Mouse (Mus musculus) bone marrow, adult 2 months (tissue): ENCODE measurements around the gene Phldb3. TPM values are rescaled to one million over a fixed set of nuclear protein-coding genes. Genes with fewer than 3 reads are reported as not detected.
A peak's percentile ranks its signal among the peaks of the same experiment; 100 is the strongest.

Experiments used
- H3K27ac ChIP-seq: fragments of 200-500 bp; 2 replicates; pipeline ENCODE4 v1.5.1; 2012; ENCODE audit warnings: low read depth, mild to moderate bottlenecking, control low read depth, inconsistent platforms, low read length; ENCODE audit not compliant: control insufficient read depth, poor library complexity, insufficient read depth
- H3K4me1 ChIP-seq: fragments of 200-500 bp; 2 replicates; pipeline ENCODE4 v1.6.1; 2011; ENCODE audit warnings: low read length; ENCODE audit not compliant: control insufficient read depth, insufficient read depth
- H3K4me3 ChIP-seq: fragments of 200-500 bp; replicated peaks from 2 replicates; pipeline ENCODE3; 2011; ENCODE audit warnings: mild to moderate bottlenecking, low read depth, low read length, control low read depth; ENCODE audit not compliant: control insufficient read depth
- CTCF ChIP-seq: fragments of 200-500 bp; IDR thresholded peaks from 2 replicates; pipeline ENCODE4 v1.5.1; 2011; ENCODE audit warnings: low read length, control low read depth; ENCODE audit not compliant: control insufficient read depth, insufficient read depth
- POLR2A ChIP-seq: fragments of 200-500 bp; IDR thresholded peaks from 2 replicates; pipeline ENCODE4 v1.6.1; 2011; ENCODE audit warnings: low read depth, mild to moderate bottlenecking, control low read depth, low read length, borderline replicate concordance; ENCODE audit not compliant: control insufficient read depth
- WGBS: fragments of 180-500 bp; shearing (Covaris S2); methylation state at CpG from one replicate; pipeline ENCODE4 v1.1.7; 2018; 5-methylcytosine and 5-hydroxymethylcytosine counted together
- polyA plus RNA-seq: library from polyadenylated mRNA; stranded (reverse); fragments of >200 nt; gene quantifications from 2 replicates; pipeline ENCODE4 v1.2.4, GENCODE M21; 2011; ENCODE audit warnings: low replicate concordance; ENCODE audit not compliant: missing spikeins, insufficient read depth, insufficient read length

The Phldb3 gene
- polyA plus RNA-seq, 1 experiment = 8.2 TPM

DNA sequence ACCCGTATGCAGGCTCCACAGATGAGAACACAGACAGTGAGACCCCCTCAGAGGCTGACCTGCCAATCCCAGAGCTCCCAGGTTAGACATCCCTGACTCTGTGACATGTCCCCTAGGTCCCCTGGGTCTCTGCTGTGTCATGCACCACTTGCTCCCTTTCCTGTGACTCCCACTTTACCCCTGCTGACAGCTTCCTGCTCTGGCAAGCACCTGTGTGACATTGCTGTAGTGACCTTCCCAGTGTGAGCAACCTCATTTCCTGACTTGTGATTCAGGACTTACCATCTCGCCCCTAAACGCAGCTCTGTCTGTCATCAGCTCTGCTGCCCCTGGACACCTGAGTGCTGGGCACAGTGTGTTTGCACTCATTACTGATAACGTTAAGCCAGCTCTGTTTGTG lies 39.5 kb upstream of the Phldb3 start:
- Histone ChIP-seq H3K27ac (no peak overlapping the region), H3K4me3 (no peak overlapping the region)

DNA sequence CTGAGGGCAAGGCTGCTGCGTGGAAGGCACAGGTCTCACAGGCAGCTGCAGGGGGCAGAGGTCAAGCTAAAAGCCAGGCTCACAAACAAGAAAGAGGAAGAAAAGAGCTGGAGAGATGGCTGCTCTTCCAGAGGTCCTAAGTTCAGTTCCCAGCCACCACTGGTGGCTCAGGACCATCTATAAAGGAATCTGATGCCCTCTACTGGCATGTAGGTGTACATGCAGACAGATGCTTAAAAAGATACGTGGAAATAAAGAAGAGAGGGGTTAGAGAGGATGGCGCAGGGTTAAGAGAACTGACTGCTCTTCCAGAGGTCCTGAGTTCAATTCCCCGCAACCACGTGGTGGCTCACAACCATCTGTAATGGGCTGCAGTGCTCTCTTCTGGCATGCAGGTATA lies 38.1 kb upstream of the Phldb3 start:
- WGBS = 71% methylated on average over 5 of the region's 5 CpGs
- Histone ChIP-seq H3K27ac (no peak overlapping the region), H3K4me3 (no peak overlapping the region), H3K4me1 (no peaks in the 10 kb centered on the region)
- no peak for TF ChIP-seq CTCF
- TF ChIP-seq POLR2A = no peak

More for the DNA sequence above, 39.5 kb upstream of the Phldb3 start:
- 71% methylated on average over 4 of the region's 4 CpGs for WGBS
- TF ChIP-seq POLR2A = no peak
- TF ChIP-seq CTCF = no peak
- H3K4me1 ChIP-seq = no peaks in the 10 kb centered on the region

DNA sequence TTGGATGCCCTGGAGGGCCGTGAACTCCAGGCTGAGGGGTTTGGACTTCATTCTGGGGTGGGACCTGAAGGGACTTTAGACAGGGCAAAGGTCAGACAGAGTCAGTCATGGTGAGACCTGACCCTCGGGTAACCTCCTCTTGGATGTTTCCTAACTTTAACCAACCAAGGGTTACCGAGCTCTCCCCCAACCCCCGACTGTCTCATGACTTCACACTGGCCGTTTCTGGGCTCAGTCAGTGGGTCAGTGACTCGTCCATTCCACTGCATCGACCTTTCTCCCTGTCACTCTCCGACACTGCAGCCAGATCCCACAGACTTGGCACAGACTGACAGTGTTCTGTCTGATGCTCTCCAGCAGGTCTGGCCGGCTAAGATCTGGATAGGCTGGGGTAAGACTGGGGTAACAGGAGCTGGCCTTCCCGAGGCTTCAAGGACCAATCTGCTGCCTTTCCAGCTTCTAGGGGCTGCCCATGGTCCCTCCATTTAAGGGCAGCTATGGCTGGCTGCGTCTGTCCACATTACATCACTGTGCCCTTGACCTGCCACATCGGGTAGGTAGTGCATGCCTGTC lies 36.3 kb upstream of the Phldb3 start:
- no peaks in the 10 kb centered on the region for H3K4me1 ChIP-seq
- no peak overlapping the region for H3K4me3 ChIP-seq
- TF ChIP-seq POLR2A (no peak), CTCF (no peak)
- WGBS = 78% methylated on average over 12 of the region's 12 CpGs
- H3K27ac ChIP-seq = no peak overlapping the region

DNA sequence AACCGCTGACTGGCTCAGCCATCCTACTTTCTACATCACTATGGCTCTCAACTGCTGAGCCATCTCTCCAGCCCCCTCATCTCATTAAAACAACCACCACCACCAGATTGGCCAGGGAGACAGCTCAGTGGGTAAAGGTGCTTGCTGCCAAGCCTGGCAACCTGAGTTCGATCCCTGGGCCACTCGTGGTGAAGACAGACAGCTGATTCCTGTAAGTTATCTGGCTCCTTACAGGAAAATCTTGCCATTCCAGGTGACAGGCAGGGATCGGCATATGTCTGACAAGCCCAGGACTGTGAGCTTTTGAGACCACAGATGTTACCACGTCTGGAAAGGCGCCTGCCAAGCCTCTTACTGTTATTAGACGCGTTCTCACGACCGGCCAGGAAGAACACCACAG lies 32.8 kb upstream of the Phldb3 start:
- TF ChIP-seq CTCF = no peak
- WGBS = 89% methylated on average over 10 of the region's 10 CpGs
- H3K27ac ChIP-seq = no peak overlapping the region

DNA sequence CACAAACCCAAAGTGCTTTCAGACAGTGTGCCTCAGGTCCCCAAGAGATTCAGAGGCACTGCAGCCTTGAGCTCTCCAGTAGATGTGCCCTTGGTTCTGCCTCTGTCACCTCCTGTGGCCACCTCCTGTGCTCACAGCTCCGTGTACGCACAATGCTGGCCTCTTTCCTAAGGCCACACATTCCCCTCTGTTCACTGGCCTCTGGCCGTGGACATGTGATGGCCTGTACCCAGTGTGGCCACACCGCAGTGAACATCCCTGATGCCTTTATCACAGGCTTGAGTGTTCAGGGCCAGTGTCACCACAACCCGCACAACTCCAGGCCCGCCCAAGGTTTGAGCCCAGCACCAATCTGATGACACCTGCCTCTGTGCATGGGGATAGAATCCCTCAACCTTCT lies 25.7 kb upstream of the Phldb3 start:
- H3K4me1 ChIP-seq = no peaks in the 10 kb centered on the region; the same call in 1 of the 2 replicates
- 91% methylated on average over 6 of the region's 6 CpGs for WGBS
- TF ChIP-seq CTCF (no peak), POLR2A (no peak)

More for the DNA sequence above, 32.8 kb upstream of the Phldb3 start:
- no peak overlapping the region for H3K4me3 ChIP-seq
- H3K4me1 ChIP-seq = no peaks in the 10 kb centered on the region

DNA sequence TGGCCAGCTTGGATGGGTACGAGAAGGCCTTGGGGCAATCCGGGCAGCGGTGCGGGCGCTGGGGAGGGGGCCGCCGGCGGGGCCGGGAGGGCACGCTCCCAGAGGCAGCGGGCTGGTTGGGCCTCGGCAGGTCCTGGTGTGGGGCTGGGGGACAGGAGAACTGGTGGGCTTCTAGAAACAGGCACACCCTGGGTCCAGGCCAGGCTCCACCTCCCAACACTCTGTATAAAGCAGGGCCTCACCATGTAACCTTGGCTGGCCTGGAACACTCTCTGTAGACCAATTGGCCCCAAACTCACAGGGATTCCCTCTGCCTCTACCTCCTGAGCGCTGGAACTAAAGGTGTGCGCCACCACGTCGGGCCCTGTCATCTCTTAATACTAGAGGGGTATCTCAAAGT lies 24.6 kb upstream of the Phldb3 start:
- H3K27ac ChIP-seq = no peak overlapping the region
- TF ChIP-seq POLR2A (no peak), CTCF (no peak)
- no peak overlapping the region for H3K4me3 ChIP-seq
- no peaks in the 10 kb centered on the region; the same call in 1 of the 2 replicates for H3K4me1 ChIP-seq
- 83% methylated on average over 16 of the region's 16 CpGs for WGBS

More for the DNA sequence above, 25.7 kb upstream of the Phldb3 start:
- no peak overlapping the region for H3K4me3 ChIP-seq
- H3K27ac ChIP-seq = no peak overlapping the region

DNA sequence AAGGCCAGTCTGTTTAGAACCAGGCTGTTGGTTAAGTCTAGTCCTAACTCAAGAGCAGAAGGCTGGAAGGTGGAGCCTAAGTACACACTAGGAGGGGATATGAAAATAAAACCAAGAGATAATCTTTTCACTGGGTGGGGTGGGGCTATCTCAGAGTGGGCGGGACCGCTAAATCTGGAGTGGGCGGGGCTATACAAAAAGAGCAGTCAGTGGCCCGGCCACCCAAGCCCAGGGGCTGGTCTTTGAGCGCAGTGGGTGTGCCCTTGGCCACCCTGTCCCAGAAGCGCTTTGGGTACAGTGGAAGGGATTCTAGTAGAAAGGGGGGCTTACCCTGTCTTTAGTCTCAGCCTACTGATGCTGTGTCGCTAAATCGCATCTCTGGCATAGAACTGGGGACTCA lies 23.7 kb upstream of the Phldb3 start:
- Histone ChIP-seq H3K4me1 (no peaks in the 10 kb centered on the region; the same call in none of the 2 replicates), H3K4me3 (no peak overlapping the region), H3K27ac (no peak overlapping the region)
- 32% methylated on average over 8 of the region's 8 CpGs for WGBS
- no peak for TF ChIP-seq POLR2A

DNA sequence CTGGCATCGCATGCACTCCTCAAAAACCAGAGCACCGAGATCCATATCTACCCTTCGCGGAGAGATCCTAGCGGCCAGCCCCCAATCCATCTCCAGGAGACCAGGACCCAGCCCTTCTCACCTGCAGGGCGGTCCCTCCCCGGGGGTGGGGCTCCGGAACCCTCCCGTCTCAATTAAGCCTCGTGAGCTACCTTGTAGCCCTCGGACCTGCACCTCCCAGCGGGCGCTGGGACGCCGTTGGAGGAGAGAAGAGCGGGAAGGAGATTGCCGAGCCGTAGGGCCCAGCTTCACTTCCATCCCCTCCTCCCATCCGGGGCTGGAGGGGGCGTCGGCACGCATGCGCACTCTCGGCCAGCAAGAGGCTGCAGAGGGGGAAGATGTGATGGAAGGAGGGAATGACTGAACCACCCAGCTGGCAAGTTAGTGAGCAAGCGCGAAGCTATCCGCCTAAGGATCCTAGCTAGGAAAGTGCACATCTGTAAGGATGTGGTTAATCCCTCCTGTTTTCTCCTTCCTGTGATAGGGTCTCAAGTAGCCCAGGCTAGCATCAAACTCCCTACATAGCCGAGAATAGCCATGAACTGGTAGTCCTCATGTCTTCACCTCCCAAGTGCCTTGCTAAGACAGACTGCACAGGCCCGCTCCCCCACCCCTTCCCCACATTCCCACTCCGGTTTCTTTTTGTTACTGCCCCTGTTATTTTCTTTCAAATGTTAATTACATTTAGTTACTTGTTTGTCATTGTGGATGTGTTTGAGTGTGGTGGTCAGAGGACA lies 23.0 kb upstream of the Phldb3 start, which contains the start of the genes Ethe1 and Zfp575:
TSS of gene Ethe1 (plus strand) at position 214 of the 776 bp plus-strand sequence.
TSS of gene Zfp575 (minus strand) at position 312 of the 776 bp plus-strand sequence.
- Histone ChIP-seq H3K27ac (no peak within 1 kb of the TSS), H3K4me3 (peak within 1 kb of the TSS; percentile 9), H3K4me1 (no peaks in the 10 kb centered on the region; the same call in none of the 2 replicates)
- WGBS = 14% methylated on average over 30 of the region's 30 CpGs
- no peak for TF ChIP-seq CTCF
- no peak for TF ChIP-seq POLR2A
